Mouse (Mus musculus) intestine, embryonic 14.5 days (tissue): ENCODE results near the gene Gm21992. TPM values are rescaled to one million over a fixed set of nuclear protein-coding genes. Genes with fewer than 3 reads are reported as not detected.
A peak's percentile ranks its signal among the peaks of the same experiment; 100 is the strongest.

Source experiments
- ATAC-seq: fragments of 200-750 bp; cut with Nextera tagmentation; replicated peaks from 2 replicates; pipeline ENCODE4 v1.8.0; 2017; ENCODE audit warnings: low read depth, moderate number of reproducible peaks, moderate TSS enrichment, moderate library complexity; ENCODE audit not compliant: low FRiP score, low TSS enrichment
- DNase-seq: peaks from one replicate; pipeline ENCODE4 v3.0.0-alpha.2; 2018; ENCODE audit warnings: low spot score
- H3K27ac ChIP-seq: fragments of 300-500 bp; sonication (generic); 2 replicates; pipeline ENCODE4 v1.5.1; 2014; ENCODE audit warnings: low read depth, mild to moderate bottlenecking, control low read depth
- H3K27me3 ChIP-seq: fragments of 300-500 bp; sonication (generic); replicated peaks from 2 replicates; pipeline ENCODE4 v1.6.1; 2014; ENCODE audit warnings: low read length, control low read depth; ENCODE audit not compliant: control insufficient read depth, insufficient read depth
- H3K36me3 ChIP-seq: fragments of 300-500 bp; sonication (generic); 2 replicates; pipeline ENCODE4 v1.6.1; 2014; ENCODE audit warnings: low read length, control low read depth; ENCODE audit not compliant: control insufficient read depth, insufficient read depth
- H3K4me1 ChIP-seq: fragments of 300-500 bp; sonication (generic); replicated peaks from 2 replicates; pipeline ENCODE4 v1.6.1; 2014; ENCODE audit warnings: low read length, control low read depth, mixed read lengths; ENCODE audit not compliant: control insufficient read depth, insufficient read depth
- H3K4me2 ChIP-seq: fragments of 300-500 bp; sonication (generic); 2 replicates; pipeline ENCODE4 v1.6.1; 2014; ENCODE audit warnings: low read length
- H3K4me3 ChIP-seq: fragments of 300-500 bp; sonication (generic); 2 replicates; pipeline ENCODE4 v1.5.1; 2014; ENCODE audit warnings: low read depth, low read length, control low read depth, mixed read lengths
- H3K9ac ChIP-seq: fragments of 300-500 bp; sonication (generic); 2 replicates; pipeline ENCODE4 v1.6.1; 2014; ENCODE audit warnings: mild to moderate bottlenecking, low read length
- H3K9me3 ChIP-seq: fragments of 300-500 bp; sonication (generic); 2 replicates; pipeline ENCODE4 v1.6.1; 2016; ENCODE audit warnings: low read length, control low read depth; ENCODE audit not compliant: control insufficient read depth
- WGBS: fragments of 180-500 bp; shearing (Covaris S2); extraction: QIAGEN DNeasy Blood & Tissue Kit; methylation state at CpG from one replicate; pipeline ENCODE4 v1.1.7; 2014; 5-methylcytosine and 5-hydroxymethylcytosine counted together
- polyA plus RNA-seq: library from polyadenylated mRNA; unstranded; fragments of >200 nt; fragmentation: Nextera tagmentation; extraction: Ambion mirVana; gene quantifications from 2 replicates; pipeline ENCODE4 v1.2.1, GENCODE M21; 2014

Gene Gm21992
- 25.7 and 29.0 TPM in 2 replicates for polyA plus RNA-seq

DNA sequence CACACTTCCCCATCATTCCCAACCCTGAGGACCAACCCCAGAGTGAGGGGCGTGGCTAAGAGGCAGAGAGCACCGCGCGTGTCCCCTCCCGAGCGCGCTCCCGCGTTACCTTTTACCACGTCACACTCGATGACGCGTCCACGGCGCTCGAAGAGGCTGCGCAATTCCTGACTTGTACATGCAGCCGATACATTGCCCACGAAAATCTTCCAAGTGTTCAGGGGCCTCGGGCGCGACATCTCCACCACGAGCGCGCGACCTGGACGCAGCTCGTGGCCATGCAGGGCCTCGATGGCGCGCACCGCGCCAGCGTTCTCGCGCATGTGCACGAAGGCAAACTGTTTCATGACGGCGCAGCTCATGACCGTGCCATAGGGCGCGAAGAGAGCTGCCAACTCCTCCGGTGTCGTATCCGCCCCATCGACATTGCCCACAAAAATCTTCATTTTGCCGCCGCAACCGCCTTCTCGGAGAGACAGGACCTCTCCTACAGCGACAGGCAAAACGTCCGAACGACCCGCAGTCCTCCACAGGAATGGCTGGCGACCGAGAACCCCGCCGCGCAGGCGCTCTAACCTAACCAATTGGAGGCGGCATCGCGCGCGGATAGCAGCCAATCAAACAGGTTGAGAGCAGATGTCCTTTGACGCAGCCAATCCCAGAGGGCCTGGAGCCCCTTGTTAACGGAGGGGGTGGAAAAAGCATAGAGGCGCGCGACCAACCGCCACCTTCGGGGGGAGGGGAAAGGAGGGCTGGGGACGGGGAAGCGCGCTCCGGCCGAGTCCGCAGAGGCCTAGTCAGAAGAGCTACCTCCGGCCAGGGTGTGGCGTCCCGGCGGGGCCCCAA is at the start of gene Gm21992, which contains the start of gene Rbm14:
Gene Gm21992 (minus strand): TSS at position 550 of the 846 bp plus-strand sequence.
Gene Rbm14 (minus strand): TSS at position 572 of the 846 bp plus-strand sequence.
- Histone ChIP-seq H3K27ac (peak within 1 kb of the TSS; percentile 94), H3K4me1 (peaks cover 14% of the 10 kb centered on the region; the same call in 1 of the 2 replicates), H3K36me3 (no peaks in the 10 kb centered on the region), H3K4me2 (peak within 1 kb of the TSS; percentile 95), H3K9me3 (no peaks in the 10 kb centered on the region), H3K9ac (peak within 1 kb of the TSS; percentile 82), H3K4me3 (peak within 1 kb of the TSS; percentile 97), H3K27me3 (no peaks in the 10 kb centered on the region)
- peak; percentile 99 for ATAC-seq
- WGBS, result under 1% methylated on average over 83 of the region's 83 CpGs
- DNase-seq, result peak; percentile 99

DNA sequence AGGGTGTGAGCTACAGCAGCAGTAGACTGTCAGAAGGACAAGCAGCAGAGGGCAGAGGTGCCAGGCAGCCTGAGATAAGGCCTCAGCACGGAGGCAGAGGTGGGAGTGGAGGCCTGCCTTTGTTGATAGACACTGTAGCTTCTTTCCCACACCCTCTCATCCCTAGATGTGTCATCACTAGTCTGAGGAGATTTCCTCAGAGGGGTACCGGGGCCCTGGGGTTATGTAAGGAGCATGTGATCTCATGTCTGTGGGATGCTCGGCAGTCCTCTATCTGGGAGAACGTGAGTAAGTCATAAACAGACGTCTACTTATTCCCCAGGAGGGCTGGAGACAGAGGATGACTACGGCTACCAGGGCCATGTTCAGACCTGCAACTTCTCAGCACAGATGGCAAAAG is 47.7 kb upstream of the Gm21992 start:
- DNase-seq (no peak), ATAC-seq (no peak)
- H3K27me3 ChIP-seq, result no peaks in the 10 kb centered on the region
- H3K4me1 ChIP-seq, result peaks cover 7% of the 10 kb centered on the region
- WGBS, result 68% methylated on average over 6 of the region's 6 CpGs
- H3K9me3 ChIP-seq, result no peaks in the 10 kb centered on the region
- H3K9ac ChIP-seq, result no peak overlapping the region
- H3K4me2 ChIP-seq, result no peak overlapping the region
- no peak overlapping the region for H3K27ac ChIP-seq
- H3K36me3 ChIP-seq, result no peaks in the 10 kb centered on the region
- no peak overlapping the region for H3K4me3 ChIP-seq

DNA sequence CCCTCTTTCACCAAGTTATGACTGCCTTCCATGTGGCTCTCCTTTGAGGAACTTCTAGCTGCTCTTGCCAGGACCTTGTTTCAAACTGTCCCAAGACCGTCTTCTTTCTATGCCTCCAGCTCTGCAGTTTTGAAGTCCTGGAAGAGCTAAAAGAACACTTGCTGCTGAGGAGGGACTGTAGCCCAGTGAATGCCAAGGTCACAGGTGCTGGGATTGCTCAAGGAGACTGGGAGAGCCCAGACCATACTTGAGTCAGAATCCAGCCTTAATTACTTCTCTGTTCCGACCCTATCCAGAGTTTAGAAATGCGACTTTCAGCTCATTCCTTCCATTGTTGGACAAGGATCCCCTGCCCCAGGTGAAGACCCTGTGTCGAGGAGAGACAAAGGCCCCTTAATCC is 44.5 kb upstream of the Gm21992 start:
- Histone ChIP-seq H3K4me3 (no peak overlapping the region), H3K9ac (no peak overlapping the region), H3K36me3 (no peaks in the 10 kb centered on the region), H3K27me3 (no peaks in the 10 kb centered on the region), H3K27ac (no peak overlapping the region), H3K9me3 (no peaks in the 10 kb centered on the region), H3K4me1 (peaks cover 7% of the 10 kb centered on the region), H3K4me2 (no peak overlapping the region)
- ATAC-seq, result no peak
- DNase-seq, result no peak
- 74% methylated on average over 4 of the region's 4 CpGs for WGBS

- ATAC-seq, result peak; percentile 51; the same call in 1 of the 2 replicates
- peak overlapping the region; percentile 27; the same call in 1 of the 2 replicates for H3K27ac ChIP-seq
Measured at GRCm38 (mm10) chr19:4855470-4855820, 44.0 kb upstream of the Gm21992 start.

GRCm38 (mm10) chr19:4854552-4855469 is 43.4 kb upstream of the Gm21992 start, which contains the start of gene Ctsf:
Ctsf (plus strand) TSS chr19:4855130.
- H3K27me3 ChIP-seq, result no peaks in the 10 kb centered on the region

More at GRCm38 (mm10) chr19:4855470-4855820, 44.0 kb upstream of the Gm21992 start:
- Histone ChIP-seq H3K4me1 (peaks cover 7% of the 10 kb centered on the region), H3K9ac (peak overlapping the region; percentile 53), H3K4me2 (peak overlapping the region; percentile 99), H3K4me3 (peak overlapping the region; percentile 61), H3K27me3 (no peaks in the 10 kb centered on the region), H3K9me3 (no peaks in the 10 kb centered on the region), H3K36me3 (no peaks in the 10 kb centered on the region)
- no peak for DNase-seq
- 2% methylated on average over 14 of the region's 14 CpGs for WGBS

DNA sequence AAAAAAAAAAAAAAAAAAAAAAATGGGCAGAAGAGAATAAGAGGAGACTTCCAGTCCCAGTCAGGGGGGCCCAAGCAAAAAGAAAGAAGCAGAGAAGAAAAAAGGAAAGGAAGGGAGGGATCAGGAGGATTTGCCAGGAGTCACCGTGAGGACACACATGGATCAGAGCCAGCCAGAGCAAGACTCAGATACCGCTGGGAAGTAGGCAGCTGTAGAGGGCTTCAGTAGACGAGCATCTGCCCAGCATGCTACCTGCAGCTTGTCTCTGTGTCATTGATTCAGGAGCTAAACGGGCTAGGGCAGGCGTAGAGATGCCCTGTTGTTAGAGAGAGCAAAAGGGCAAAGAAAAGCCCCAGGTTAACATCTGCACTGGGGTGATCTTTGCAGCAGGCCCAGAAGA is 38.9 kb upstream of the Gm21992 start:
- H3K4me3 ChIP-seq, result no peak overlapping the region
- no peaks in the 10 kb centered on the region for H3K9me3 ChIP-seq
- ATAC-seq (no peak), DNase-seq (no peak)
- no peak overlapping the region for H3K9ac ChIP-seq
- H3K36me3 ChIP-seq, result no peaks in the 10 kb centered on the region
- H3K27ac ChIP-seq, result no peak overlapping the region
- 48% methylated on average over 5 of the region's 5 CpGs for WGBS
- H3K4me1 ChIP-seq, result peaks cover 3% of the 10 kb centered on the region; the same call in 1 of the 2 replicates
- no peak overlapping the region for H3K4me2 ChIP-seq
- no peaks in the 10 kb centered on the region for H3K27me3 ChIP-seq

More at GRCm38 (mm10) chr19:4854552-4855469, 43.4 kb upstream of the Gm21992 start, which contains the start of gene Ctsf:
- ATAC-seq, result peak; percentile 79
- WGBS, result 3% methylated on average over 45 of the region's 45 CpGs
- H3K27ac ChIP-seq, result peak within 1 kb of the TSS; percentile 27; the same call in 1 of the 2 replicates
- H3K4me2 ChIP-seq, result peak within 1 kb of the TSS; percentile 99
- peak within 1 kb of the TSS; percentile 61 for H3K4me3 ChIP-seq
- peak within 1 kb of the TSS; percentile 53 for H3K9ac ChIP-seq
- DNase-seq, result peak; percentile 78
- H3K36me3 ChIP-seq, result no peaks in the 10 kb centered on the region
- H3K4me1 ChIP-seq, result peaks cover 7% of the 10 kb centered on the region
- H3K9me3 ChIP-seq, result no peaks in the 10 kb centered on the region

GRCm38 (mm10) chr19:4849800-4850199 is 38.4 kb upstream of the Gm21992 start:
- ATAC-seq, result no peak
- Histone ChIP-seq H3K9ac (no peak overlapping the region), H3K27me3 (no peaks in the 10 kb centered on the region), H3K4me3 (no peak overlapping the region), H3K9me3 (no peaks in the 10 kb centered on the region), H3K36me3 (no peaks in the 10 kb centered on the region), H3K27ac (no peak overlapping the region), H3K4me1 (no peaks in the 10 kb centered on the region), H3K4me2 (no peak overlapping the region)
- no peak for DNase-seq
- WGBS, result 54% methylated on average over 4 of the region's 4 CpGs

- Histone ChIP-seq H3K4me3 (no peak overlapping the region), H3K9me3 (no peaks in the 10 kb centered on the region), H3K27ac (no peak overlapping the region), H3K9ac (no peak overlapping the region), H3K4me2 (no peak overlapping the region), H3K27me3 (0 out of 2 replicates have a peak, but pooled peaks cover 4% of the 10 kb centered on the region), H3K4me1 (no peaks in the 10 kb centered on the region), H3K36me3 (no peaks in the 10 kb centered on the region)
- ATAC-seq (no peak), DNase-seq (no peak)
- 23% methylated on average over 7 of the region's 7 CpGs for WGBS
Measured at GRCm38 (mm10) chr19:4847490-4847889, 36.1 kb upstream of the Gm21992 start.
